Comparison of ENCODE assay signal across 8 mouse cellular contexts in the genomic region with DNA sequence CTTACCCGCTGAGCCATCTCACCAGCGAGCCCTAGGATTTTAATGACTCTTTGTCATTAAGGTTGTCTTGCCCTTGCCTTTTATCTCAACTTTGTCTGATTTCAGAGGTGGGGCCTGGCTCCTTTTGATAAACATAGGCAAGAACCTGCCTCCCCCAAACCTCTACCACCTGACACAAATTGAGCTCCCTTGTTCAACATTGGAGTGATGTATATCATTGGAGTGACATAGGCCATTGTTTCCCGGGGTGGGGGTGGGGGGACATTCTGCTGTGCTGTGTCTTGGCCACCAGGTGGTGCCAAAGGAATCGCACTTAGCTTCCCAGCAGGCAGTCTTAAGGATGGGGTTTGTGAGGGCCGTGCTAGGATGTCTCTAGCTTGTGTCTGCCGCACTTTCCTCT. TPM values are rescaled to one million over a fixed set of nuclear protein-coding genes. Genes with fewer than 3 reads are reported as not detected.
DNase-seq lines count a peak whose midpoint lies in the region; ATAC-seq lines count a peak whose summit lies in the region.

No protein-coding gene starts in this region.

- H3K4me3 ChIP-seq in forebrain, embryonic 11.5 days (ENCODE audit: low read depth, low read length), result no peak overlapping the region
- H3K4me3 ChIP-seq in kidney, embryonic 16.5 days (ENCODE audit: low read length), result no peak overlapping the region
- H3K4me3 ChIP-seq in midbrain, embryonic 16.5 days (ENCODE audit: low read depth, low read length), result no peak overlapping the region

- H3K27me3 ChIP-seq in forebrain, embryonic 11.5 days (ENCODE audit: control insufficient read depth, insufficient read depth, low read length), result no peaks in the 10 kb centered on the region
- H3K27me3 ChIP-seq in kidney, embryonic 16.5 days (ENCODE audit: insufficient read depth, low read length), result no peaks in the 10 kb centered on the region
- H3K27me3 ChIP-seq in midbrain, embryonic 16.5 days (ENCODE audit: control insufficient read depth, insufficient read depth, low read depth, low read length), result no peaks in the 10 kb centered on the region

- intact Hi-C loops in heart, postnatal 25 days (cut with DNase I), result loop anchor here (1.0 to 5.0 kb wide), 2 partner anchors 52 to 273 kb away; no protein-coding TSS in a partner anchor

- no peak overlapping the region for H3K27ac ChIP-seq in forebrain, embryonic 11.5 days (ENCODE audit: low read depth, low read length)
- H3K27ac ChIP-seq in kidney, embryonic 16.5 days (ENCODE audit: low read length), result no peak overlapping the region
- no peak overlapping the region for H3K27ac ChIP-seq in midbrain, embryonic 16.5 days (ENCODE audit: low read length)

- no peak overlapping the region for H3K9ac ChIP-seq in forebrain, embryonic 11.5 days (ENCODE audit: low read length)
- no peak overlapping the region for H3K9ac ChIP-seq in kidney, embryonic 16.5 days (replicated peaks; ENCODE audit: low read length)
- no peak overlapping the region for H3K9ac ChIP-seq in midbrain, embryonic 16.5 days (ENCODE audit: low read depth, low read length)

- ATAC-seq in forebrain, embryonic 11.5 days (replicated peaks; ENCODE audit: low FRiP score), result peak; percentile 51; the same call in 1 of the 2 replicates
- peak; percentile 73; the same call in 1 of the 2 replicates for ATAC-seq in kidney, embryonic 16.5 days (ENCODE audit: low FRiP score, low TSS enrichment)
- ATAC-seq in midbrain, embryonic 16.5 days, result 0 out of 2 replicates have a peak, but pooled peaks have one; percentile 42

- no peaks in the 10 kb centered on the region for H3K9me3 ChIP-seq in forebrain, embryonic 11.5 days (ENCODE audit: control insufficient read depth, low read length)
- no peaks in the 10 kb centered on the region for H3K9me3 ChIP-seq in kidney, embryonic 16.5 days (ENCODE audit: low read length)
- H3K9me3 ChIP-seq in midbrain, embryonic 16.5 days (replicated peaks; ENCODE audit: control insufficient read depth, low read length, poor library complexity, severe bottlenecking), result no peaks in the 10 kb centered on the region

- H3K36me3 ChIP-seq in forebrain, embryonic 11.5 days (ENCODE audit: control insufficient read depth, insufficient read depth, low read length), result no peaks in the 10 kb centered on the region
- H3K36me3 ChIP-seq in kidney, embryonic 16.5 days (ENCODE audit: insufficient read depth, low read length), result no peaks in the 10 kb centered on the region
- H3K36me3 ChIP-seq in midbrain, embryonic 16.5 days (ENCODE audit: control insufficient read depth, insufficient read depth, low read length), result no peaks in the 10 kb centered on the region

- no peak overlapping the region for H3K4me2 ChIP-seq in forebrain, embryonic 11.5 days (ENCODE audit: low read depth, low read length, severe bottlenecking)
- no peak overlapping the region for H3K4me2 ChIP-seq in kidney, embryonic 16.5 days (replicated peaks; ENCODE audit: low read depth, low read length)
- no peak overlapping the region for H3K4me2 ChIP-seq in midbrain, embryonic 16.5 days (ENCODE audit: low read length)

- DNase-seq in heart, adult 11 months, result peak; percentile 90
- DNase-seq in heart, postnatal 25 days (ENCODE audit: low spot score), result no peak
- DNase-seq in A20 (ENCODE audit: low read depth, low spot score), result peak; percentile 64
- peak; percentile 55 for DNase-seq in adrenal gland, postnatal 10 days
- DNase-seq in forebrain, embryonic 11.5 days (ENCODE audit: low spot score), result peak; percentile 68
- DNase-seq in ovary, adult 18-20 months (ENCODE audit: low spot score), result no peak

- 37% methylated on average over 6 of the region's 6 CpGs for WGBS in forebrain, embryonic 11.5 days
- 33% methylated on average over 6 of the region's 6 CpGs for WGBS in kidney, embryonic 16.5 days
- WGBS in midbrain, embryonic 16.5 days, result 33% methylated on average over 6 of the region's 6 CpGs

- H3K4me1 ChIP-seq in forebrain, embryonic 11.5 days (replicated peaks; ENCODE audit: control insufficient read depth, insufficient read depth, low read length), result no peaks in the 10 kb centered on the region
- no peaks in the 10 kb centered on the region for H3K4me1 ChIP-seq in kidney, embryonic 16.5 days (ENCODE audit: insufficient read depth, low read length)
- H3K4me1 ChIP-seq in midbrain, embryonic 16.5 days (ENCODE audit: control insufficient read depth, insufficient read depth, low read length), result no peaks in the 10 kb centered on the region

RNA-seq across cellular contexts. Expression of gene Wdr1, which starts 17.7 kb away (rescaled TPM):
- 100 to 1,000 TPM; 129 to 137 TPM for total RNA-seq in heart, postnatal 25 days (2021)
- 100 to 1,000 TPM; 118 to 136 TPM for total RNA-seq in adrenal gland, postnatal 10 days (2021)
- polyA plus RNA-seq in forebrain, embryonic 11.5 days (2014; fragmentation: Nextera tagmentation; extraction: Ambion mirVana), result 157 and 174 TPM in 2 replicates
- polyA plus RNA-seq in kidney, embryonic 16.5 days (2015; fragmentation: Nextera tagmentation; extraction: Ambion mirVana), result 236 and 251 TPM in 2 replicates
- polyA plus RNA-seq in midbrain, embryonic 16.5 days (2015; fragmentation: Nextera tagmentation; extraction: Ambion mirVana), result 217 and 221 TPM in 2 replicates

Comparison
In these comparisons a context has a peak if more than half of its experiments do, and no peak if none do; other contexts are left out.
1. DNase-seq: peak in heart, adult 11 months (single experiment), A20 (single experiment), adrenal gland, postnatal 10 days (single experiment) and forebrain, embryonic 11.5 days (single experiment); none in heart, postnatal 25 days (single experiment) and ovary, adult 18-20 months (single experiment).
2. Peak in every context shown above with its lines, with median percentiles within 50 percentile points of each other: ATAC-seq.